Mouse (Mus musculus): Measurements from ENCODE around the gene Tubg2.

Gene Tubg2

GRCm38 (mm10) chr11:101191919-101192470 is 36.3 kb downstream of the Tubg2 start:
- no peak for TF ChIP-seq GATA4 (IDR thresholded peaks at IDR 0.05; ENCODE audit: insufficient replicate concordance, low read length)

DNA sequence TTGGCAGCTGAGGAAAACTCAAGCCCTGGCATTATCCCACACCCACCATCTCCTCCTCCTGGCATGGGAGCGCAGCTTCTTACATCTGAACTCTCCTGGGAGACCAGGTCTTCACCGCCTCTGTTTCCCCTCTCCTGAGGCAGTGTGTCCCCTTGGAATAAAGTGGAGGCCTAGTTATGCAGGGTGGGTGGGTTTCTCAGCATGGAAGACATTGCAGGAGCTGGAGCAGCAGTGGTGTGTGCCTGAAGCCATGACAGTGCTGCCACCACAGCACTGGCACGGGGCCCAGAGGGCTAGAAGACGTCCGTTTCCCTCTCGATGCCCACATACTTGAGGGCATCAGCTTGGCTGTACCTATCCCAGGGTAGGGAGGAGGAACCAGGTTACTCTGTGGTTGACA is 36.9 kb downstream of the Tubg2 start:
- TF ChIP-seq GATA4 (IDR thresholded peaks at IDR 0.05; ENCODE audit: insufficient replicate concordance, low read length) = no peak

GRCm38 (mm10) chr11:101193076-101193475 is 37.4 kb downstream of the Tubg2 start:
- no peak for TF ChIP-seq GATA4 (IDR thresholded peaks at IDR 0.05; ENCODE audit: insufficient replicate concordance, low read length)

DNA sequence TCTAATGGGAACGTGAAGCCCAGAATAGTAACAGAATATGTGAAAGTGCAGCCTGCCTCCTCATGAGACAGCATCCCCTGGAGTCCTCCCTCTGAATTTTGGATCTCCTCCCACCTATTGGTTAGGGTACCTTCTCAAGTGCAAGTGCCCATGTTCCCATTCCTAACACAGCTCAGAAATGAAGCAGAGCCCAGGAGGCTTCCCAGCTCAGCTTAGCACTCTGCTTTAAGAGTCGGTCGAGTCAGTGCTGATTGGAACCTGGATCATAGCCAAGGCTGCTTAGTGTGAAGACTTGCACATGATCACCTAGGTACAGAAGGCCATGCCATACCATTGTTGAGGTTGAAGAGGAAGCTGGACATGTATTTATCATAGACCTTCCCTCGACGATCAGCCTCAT is 38.4 kb downstream of the Tubg2 start:
- TF ChIP-seq GATA4 (IDR thresholded peaks at IDR 0.05; ENCODE audit: insufficient replicate concordance, low read length) = no peak

- TF ChIP-seq GATA4 (IDR thresholded peaks at IDR 0.05; ENCODE audit: insufficient replicate concordance, low read length) = no peak
Measured at GRCm38 (mm10) chr11:101194643-101195042, 38.9 kb downstream of the Tubg2 start.

DNA sequence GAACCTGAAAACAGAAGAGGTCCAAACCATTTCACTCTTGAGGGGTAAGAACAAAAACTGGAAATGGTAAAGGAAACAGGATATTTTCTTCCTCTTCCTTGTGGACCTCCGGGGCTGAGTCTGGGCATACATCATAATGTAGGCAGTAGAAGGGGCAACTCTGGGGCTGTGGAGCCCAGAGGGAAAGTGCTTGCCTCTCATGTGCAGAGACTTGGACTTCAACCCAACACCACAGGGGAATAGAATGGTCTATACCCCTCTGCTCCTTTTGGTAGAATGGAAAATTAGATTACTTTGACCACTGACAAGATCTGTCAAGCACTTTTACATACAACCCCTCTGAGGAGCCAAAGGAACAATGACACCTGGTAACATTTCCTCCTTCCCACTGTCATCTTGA is 39.4 kb downstream of the Tubg2 start:
- TF ChIP-seq GATA4 (IDR thresholded peaks at IDR 0.05; ENCODE audit: insufficient replicate concordance, low read length) = no peak

DNA sequence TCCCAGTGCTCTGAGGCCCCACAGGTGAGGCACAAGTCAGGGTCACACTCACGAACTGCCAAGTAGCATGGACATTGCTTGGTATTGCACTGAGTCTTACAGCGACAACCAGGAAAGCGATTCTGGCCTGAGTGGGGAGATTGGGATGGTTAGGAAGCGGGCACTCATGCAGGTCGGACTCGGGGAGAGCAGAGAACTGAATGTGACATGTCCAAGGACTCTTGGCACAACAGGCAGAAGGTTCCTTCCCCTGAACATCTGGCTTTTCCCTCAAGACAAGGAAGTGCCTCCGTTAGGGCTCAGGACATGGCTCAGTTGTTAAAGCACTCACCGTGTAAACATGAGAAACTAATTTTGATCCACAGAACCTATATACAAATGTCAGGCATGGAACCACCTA is 39.9 kb downstream of the Tubg2 start:
- no peak for TF ChIP-seq GATA4 (IDR thresholded peaks at IDR 0.05; ENCODE audit: insufficient replicate concordance, low read length)

DNA sequence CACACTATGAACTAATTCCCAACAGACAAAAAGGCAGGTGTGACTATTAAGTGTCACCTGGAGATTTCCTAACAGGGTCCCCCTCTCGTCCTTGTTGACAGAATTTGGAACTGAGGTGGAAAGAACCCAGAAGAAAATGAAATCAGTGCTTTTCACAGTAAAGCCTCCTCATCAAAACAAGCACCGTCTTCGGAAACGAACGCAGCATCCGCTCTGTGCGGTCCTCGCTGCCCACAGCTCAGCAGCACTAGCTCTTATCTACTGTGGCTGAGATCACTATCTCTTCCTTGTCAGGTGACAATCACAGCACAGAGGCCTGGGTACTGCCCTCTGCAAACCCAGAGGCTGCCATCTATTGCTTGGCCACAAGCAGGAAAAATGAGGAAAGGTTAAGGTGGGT is 40.5 kb downstream of the Tubg2 start:
- no peak for TF ChIP-seq GATA4 (IDR thresholded peaks at IDR 0.05; ENCODE audit: insufficient replicate concordance, low read length)

GRCm38 (mm10) chr11:101199555-101199954 is 43.8 kb downstream of the Tubg2 start:
- no peak for TF ChIP-seq GATA4 (IDR thresholded peaks at IDR 0.05; ENCODE audit: insufficient replicate concordance, low read length)

DNA sequence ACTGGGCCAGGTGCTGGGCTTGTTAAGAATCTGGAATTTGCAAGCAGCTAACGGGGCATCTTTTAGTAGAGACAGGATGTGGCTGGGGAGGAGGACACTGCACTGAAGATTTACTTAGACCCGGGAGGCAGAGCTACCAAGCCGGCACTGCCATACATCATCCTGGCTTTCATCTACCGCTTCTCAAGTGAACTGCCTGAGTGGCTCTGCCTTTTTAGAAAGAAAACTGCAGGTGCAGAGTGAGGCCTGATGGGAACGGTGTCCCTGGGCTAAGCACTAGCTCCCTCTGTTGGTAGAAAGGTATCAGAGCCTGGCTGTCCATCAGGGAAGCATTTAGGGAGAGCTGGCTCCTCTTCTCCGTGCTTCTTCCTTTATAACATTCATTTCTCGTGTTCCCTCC is 45.3 kb downstream of the Tubg2 start:
- TF ChIP-seq GATA4 (IDR thresholded peaks at IDR 0.05; ENCODE audit: insufficient replicate concordance, low read length) = no peak
